Mouse (Mus musculus): ENCODE results near the gene Nxn.

GRCm38 (mm10) chr11:76364038-76364437 lies 34.9 kb downstream of the Nxn start:
- TF ChIP-seq CTCF (IDR thresholded peaks at IDR 0.05; ENCODE audit: borderline replicate concordance, insufficient read depth, low read length), result no peak
- no peak for TF ChIP-seq POLR2A (IDR thresholded peaks at IDR 0.05; ENCODE audit: low read depth, low read length)

All from embryonic fibroblast, embryonic 13.5 days (primary cell).